20 mouse cellular contexts compared by ENCODE assay signal in the genomic region with DNA sequence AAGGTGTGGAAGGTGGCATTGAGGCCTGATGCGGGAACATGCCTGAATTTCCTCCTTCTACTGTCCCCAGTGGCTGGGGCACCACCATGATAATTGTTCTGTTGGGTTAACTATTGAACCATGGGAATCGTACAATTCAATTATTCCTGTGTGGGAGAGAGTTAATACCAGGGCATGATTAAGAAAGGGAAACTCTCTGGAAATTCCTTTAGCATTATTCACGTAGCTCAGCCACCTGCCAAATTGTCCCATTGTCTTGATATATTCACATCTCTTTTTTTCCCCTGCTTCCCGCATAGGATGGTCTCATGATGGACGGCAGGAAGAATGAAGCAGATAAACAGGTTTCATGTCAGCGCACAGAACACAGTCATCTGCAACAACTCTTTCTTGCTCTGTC.
DNase-seq lines count a peak whose midpoint lies in the region; TF ChIP-seq lines count a peak whose summit lies in the region.
"Had no signal": no experiment of that assay in that cellular context is flagged by ENCODE, and none has a peak within 500 bp of the region (broad histone marks: within the 10 kb centered on the region; RNA-seq: fewer than 3 reads in every experiment).

No protein-coding gene starts in this region.

- peak; percentile 60 for DNase-seq in 3T3-L1 (ENCODE audit: low read depth, low spot score)
- DNase-seq in Muller cell, postnatal 12 days (ENCODE audit: inconsistent ontology term), result peak; percentile 67
- no peak for DNase-seq in heart, postnatal 10 days
- no peak for DNase-seq in kidney, adult 11 months
- no peak for DNase-seq in left cerebral cortex, postnatal 10 days (ENCODE audit: extremely low spot score in 1 of 2, low spot score in 2 of 2)
- DNase-seq: adrenal gland, adult 8-10 months; adrenal gland, postnatal 14 days; adrenal gland, postnatal 36 days; cerebellum, adult 11-12 months; cerebellum, adult 2 months; cerebellum, adult 9-10 months; cerebellum, postnatal 10 days; cerebellum, postnatal 25 days; embryo, embryonic 11 days; forebrain, postnatal 0 days had no signal

- intact Hi-C loops in heart, postnatal 10 days (cut with DNase I), result no loop called here
- intact Hi-C loops in left cerebral cortex, postnatal 10 days (cut with DNase I), result no loop called here

- H3K4me1 ChIP-seq in embryonic fibroblast, embryonic 13.5 days (ENCODE audit: control insufficient read depth, insufficient read depth, low read length), result peaks cover 17% of the 10 kb centered on the region
- H3K4me1 ChIP-seq: embryonic facial prominence, embryonic 13.5 days; embryonic facial prominence, embryonic 15.5 days; forebrain, embryonic 15.5 days had no signal

- TF ChIP-seq CTCF in embryonic fibroblast, embryonic 13.5 days (IDR thresholded peaks at IDR 0.05; ENCODE audit: borderline replicate concordance, insufficient read depth, low read length), result no peak

- peak overlapping the region; percentile 100 for H3K27ac ChIP-seq in embryonic fibroblast, embryonic 13.5 days (ENCODE audit: insufficient read depth, low read length)
- H3K27ac ChIP-seq: embryonic facial prominence, embryonic 13.5 days; embryonic facial prominence, embryonic 15.5 days; forebrain, embryonic 13.5 days; forebrain, embryonic 15.5 days had no signal

- no peak for TF ChIP-seq POLR2A in embryonic fibroblast, embryonic 13.5 days (IDR thresholded peaks at IDR 0.05; ENCODE audit: low read depth, low read length)

- no peak overlapping the region for H3K4me3 ChIP-seq in embryonic fibroblast, embryonic 13.5 days (ENCODE audit: insufficient read depth, low read length)
- H3K4me3 ChIP-seq: embryonic facial prominence, embryonic 13.5 days; embryonic facial prominence, embryonic 15.5 days; forebrain, embryonic 13.5 days; forebrain, embryonic 15.5 days had no signal

Comparison
In these comparisons a context has a peak if more than half of its experiments do, and no peak if none do; other contexts are left out.
1. DNase-seq: peak in 3T3-L1 (single experiment) and Muller cell, postnatal 12 days (single experiment); none in heart, postnatal 10 days (0 of 2), kidney, adult 11 months (single experiment) and left cerebral cortex, postnatal 10 days (0 of 2).